Mouse (Mus musculus) layer of hippocampus, postnatal 14 days (tissue): ENCODE results near the gene Grin2a. TPM values are rescaled to one million over a fixed set of nuclear protein-coding genes. Genes with fewer than 3 reads are reported as not detected.

Experiments
- DNase-seq, 2 experiments: peaks; one replicate each; pipeline ENCODE4 v3.0.0; 2021 to 2022; ENCODE audit warnings: low spot score in 2 of 2, mixed read lengths in 1 of 2
- total RNA-seq, 2 experiments: library from RNA; stranded (reverse); gene quantifications; 2 replicates each; pipeline ENCODE4 v1.2.3; 2021

Gene Grin2a
- total RNA-seq, 2 experiments from 2014 or later = 273 to 305 TPM

DNA sequence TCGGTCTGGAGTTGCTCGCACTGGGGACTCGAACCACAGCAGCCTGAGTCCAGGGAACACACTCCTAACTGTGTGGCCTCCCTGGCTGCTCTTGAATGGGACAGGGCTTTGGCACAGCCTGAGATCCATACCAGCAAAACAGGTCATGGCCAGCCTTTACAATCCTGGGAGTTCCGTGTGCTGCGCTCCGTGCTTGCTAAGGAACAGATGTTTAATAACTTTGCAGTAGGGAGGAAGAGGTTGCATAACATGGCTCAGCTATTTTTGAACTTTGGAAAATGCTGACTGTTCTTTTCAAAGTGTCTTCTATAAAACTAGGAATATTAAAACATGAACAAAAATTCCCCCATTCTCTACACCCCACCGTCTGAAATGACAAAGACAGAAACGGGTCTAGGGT is 238.5 kb downstream of the Grin2a start:
- no peak for DNase-seq

DNA sequence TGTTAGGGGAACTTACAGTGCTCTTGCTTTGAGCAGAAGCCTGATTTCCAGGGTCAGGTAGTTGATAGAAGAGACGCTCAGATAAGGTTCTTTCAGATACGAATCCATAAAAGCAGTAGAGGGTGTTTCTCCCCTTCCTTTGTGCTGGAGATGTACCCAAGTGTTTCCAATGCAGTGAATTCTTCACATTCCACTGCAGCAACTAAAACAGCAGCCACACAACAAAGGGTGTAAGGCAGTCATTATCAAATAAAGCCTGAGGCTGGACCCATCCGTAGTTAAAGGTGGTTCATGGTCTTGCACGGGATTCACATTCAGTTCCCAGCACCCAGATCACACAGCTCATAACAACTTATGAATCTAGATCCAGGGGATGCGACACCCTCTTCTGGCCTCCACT is 241.3 kb downstream of the Grin2a start:
- DNase-seq = no peak

DNA sequence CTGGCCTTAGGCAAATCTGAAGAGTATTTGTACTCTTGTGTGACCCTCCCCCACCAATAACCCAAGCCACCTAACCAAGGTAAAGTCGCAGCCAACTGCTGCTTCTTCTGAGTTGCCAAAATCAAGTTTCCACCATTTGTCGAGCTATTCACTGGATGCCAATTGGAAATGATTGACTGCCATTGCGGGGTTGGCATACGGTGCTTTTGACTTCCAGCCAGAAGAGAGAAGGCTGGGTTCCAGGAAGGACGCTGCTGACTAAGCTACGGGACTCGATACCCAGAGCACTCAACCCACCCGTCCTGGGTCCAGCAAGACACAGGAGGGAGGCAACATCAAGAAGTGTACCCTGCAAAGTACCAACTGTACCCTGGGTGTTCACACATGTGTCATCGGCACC is 242.3 kb downstream of the Grin2a start:
- peak; percentile 74 to 86 for DNase-seq

DNA sequence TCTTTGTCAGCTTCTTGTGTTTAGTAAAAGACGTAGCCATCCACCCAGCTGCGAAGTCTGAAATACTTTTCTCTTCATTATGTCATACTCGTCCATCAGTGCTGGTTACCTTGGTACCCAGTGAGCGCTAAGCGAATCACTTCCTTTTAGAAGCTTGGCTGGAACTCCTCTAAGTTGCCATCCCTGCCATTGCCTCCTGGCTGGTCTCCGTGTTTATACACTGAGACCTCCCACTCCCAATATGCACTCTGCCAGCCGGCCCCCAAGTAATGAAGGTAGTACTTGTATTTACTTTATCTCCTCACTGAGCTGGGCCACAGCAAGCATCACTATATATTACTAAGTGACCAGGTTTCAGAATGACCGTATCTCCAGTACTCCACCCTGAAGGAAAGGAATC is 242.8 kb downstream of the Grin2a start:
- DNase-seq = peak; percentile 45

DNA sequence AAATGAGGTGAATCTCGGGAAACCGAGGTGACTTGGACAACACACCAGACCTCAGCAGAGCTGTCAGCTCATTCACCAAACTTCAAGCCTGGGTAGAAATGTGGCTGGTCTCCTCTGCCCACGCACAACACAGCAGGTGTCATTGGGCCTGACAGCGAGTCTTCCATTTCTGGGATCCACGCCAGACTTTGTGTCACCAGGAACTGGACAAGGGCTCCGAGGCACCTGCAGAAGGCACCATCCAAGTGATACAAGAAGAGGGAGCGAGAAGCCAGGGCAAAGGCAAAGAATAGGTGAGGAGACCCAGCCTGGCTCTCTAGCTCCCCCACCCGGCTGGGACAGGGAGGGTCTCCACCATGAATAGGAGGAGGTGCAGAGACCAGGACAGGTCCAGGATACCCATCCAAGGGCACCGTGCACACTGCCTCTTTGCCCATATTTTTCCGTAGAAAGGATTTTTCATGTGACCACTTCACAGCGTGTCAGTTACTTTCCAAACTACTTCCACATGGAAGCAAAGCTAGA is 244.3 kb downstream of the Grin2a start:
- no peak for DNase-seq

DNA sequence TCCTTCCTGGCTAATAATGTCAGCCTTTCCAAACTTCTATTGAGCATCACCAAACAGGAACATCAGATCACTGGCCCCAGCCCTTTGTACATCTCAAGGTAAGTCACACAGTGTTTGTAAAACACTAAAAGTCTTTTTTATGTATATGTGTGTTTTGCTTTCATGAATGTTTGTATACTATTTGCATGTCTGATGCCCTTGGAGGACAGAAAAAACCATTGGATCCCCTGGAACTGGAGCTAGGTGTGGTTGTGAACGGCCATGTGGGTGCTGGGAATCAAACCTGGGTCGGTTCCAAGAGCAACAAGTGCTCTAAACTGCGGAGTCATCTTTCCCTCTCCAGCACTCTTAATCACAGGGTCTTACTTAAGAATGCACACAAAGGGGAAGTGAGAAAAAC is 245.7 kb downstream of the Grin2a start:
- DNase-seq = no peak

DNA sequence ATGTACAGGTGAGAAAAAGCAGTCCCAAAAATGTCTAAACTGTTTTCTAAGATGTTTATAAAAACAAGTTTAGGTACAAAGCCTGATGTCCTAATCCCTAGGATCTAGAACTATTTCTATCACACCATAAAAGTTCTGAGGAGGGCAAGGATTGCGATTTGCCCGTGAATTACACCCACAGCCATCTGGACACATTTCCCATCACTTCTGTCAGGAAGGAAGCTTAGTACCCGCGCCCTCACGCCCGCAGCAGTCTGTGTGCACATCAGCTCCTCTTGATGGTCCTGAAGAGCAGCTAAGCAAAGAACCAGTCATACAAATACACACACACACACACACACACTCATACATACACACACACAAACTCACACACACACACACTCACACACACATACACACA is 252.9 kb downstream of the Grin2a start:
- DNase-seq = no peak

DNA sequence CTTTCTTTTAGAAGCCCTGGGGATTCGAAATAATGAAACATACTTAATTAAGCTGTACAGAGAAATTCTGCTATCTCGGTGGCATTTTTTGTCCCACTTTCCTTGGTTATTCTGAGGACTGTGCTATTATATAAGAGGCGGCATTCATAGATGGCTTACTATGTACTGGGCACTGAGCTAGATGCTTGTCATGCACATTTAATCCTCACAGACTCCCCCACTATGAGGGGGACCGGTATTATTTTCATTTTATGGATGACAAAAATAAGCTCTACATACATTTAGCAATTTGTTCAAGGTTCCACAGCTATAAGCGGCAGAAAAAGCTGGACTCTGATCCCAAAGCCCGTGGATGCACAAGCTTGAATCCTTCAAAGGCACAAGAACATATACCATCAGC is 256.7 kb downstream of the Grin2a start:
- no peak for DNase-seq

DNA sequence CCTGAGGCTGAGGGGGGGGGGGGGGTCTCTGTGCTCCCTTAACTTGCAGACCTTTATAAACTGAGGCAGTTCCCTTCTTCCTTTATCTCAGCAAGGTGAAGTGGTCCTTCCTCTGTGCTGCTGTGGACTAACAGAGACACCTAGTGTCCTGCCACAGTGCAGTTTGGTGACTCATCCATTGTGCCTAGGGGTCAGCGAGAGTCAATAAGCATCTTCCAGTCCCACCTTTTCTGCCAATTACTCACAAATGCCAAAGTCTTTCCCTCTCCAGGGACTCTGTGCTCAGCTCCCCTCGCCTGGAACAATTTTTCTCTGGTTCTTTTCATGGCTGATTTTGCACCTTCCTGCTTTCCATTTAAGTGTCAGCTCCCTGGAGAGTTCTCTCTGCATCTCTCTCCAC is 258.2 kb downstream of the Grin2a start:
- DNase-seq = no peak

DNA sequence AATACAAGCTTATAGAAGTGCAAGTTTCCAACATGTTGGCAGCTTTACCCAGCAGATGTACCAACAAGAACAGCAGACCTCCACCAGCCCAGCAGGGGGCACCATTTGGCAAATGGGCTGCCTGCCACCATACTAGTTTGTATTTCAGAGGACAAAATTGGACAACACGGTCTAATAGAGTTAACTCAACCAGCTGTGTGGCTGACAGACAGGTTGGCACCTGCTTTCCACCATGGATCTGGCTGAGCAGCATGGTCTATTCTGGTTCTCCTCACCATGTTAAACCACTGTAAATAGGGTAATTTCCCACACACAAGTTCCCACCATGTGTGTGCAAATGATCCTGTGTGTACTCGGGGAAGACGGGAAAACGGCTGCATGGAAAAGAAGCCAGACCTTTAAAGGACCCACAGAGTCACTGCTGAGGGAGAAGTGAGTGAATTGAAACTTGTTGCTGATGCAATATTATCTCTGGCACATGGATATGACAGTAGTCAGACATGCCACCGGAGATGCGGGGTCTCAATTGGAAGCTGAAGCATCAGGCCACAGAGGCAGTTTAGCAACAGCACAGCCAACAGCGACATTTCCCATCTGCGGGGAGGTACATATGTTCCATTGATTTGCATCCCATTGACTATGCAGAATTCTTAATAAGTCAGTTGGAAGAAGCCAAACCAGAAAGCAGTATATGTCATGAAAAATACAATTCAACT is 259.8 kb downstream of the Grin2a start:
- peak; percentile 58 to 78 for DNase-seq

DNA sequence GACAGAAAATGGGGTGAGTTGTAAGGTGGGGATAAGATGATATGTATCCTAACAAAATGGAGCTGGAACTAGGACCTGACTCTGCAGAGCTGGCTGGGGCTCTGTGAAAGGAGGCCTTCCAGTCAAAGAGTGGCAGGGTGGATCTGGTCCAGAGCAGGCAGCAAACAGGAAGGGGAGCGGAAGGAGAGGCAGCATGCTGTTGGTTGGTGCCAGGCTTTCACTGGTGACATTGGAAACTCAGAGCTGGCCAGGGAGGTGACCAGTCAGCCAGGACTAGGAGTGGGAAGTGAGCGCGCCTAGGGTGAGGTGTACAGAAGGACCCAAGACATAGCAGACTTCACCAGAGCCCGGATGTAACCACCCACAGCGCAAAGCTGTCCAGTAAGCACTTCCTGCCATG is 267.8 kb downstream of the Grin2a start:
- DNase-seq = no peak

DNA sequence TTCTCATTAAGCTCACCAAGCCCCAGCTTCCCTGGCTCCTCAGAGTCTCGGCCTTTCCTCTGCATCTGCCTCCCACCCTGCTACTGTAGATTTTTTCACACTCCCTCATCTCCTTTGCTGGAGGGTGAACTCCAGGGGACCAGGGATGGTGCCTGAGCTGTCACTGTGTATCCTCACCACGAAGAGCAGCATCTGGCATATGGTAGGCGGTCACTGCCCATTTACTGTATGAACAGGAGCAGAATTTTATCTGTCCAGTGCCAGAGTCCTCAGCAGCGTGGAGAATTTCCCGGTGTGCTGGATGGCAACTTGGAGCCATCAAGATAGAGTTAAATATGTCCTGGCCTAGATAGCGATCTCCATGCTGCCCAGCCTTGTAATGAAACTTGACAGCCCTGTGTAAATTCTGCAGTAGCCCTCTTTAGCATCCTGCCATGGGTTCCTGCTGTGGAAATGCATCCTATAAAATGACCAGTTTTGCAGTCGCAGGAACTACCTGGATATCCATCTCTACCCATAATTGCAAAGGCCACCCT is 269.7 kb downstream of the Grin2a start:
- DNase-seq = no peak

DNA sequence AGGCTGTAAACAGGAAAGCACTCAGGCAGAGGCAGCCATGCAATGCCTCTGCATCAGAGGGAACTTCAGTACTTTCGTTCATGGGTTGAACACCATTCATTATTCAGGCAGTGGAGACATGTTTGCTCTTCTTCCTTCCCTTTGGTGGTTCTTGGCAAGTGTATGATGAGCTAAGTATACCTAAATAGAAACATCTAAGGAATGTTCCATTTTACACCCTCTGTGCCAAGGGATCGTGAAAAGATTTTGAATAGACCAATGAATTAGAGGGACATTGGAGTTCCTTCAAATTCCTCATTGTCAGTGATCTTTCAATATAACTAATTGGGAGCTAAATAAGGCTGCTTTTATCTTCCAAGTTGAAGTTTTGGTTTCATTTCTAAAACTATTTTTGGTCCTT is 284.0 kb downstream of the Grin2a start:
- DNase-seq = no peak

DNA sequence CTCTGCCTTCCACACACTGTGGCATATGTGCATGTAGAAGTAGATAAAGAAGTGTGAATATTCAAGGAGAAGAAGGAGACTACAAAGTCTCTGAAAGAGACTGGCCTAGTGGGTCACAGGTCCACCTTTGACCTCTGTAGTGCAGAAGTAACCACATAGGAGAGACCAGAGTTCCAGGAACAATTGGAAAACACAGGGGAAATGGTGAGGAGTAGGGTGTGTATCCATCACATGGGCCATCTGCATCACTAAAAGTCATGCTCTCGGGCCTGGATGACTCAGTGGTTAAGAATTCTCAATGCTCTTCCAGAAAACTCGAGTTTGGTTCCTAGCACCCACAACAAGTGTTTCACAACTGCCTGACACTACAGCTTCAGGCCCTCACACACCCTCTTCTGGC is 285.4 kb downstream of the Grin2a start:
- DNase-seq = no peak

DNA sequence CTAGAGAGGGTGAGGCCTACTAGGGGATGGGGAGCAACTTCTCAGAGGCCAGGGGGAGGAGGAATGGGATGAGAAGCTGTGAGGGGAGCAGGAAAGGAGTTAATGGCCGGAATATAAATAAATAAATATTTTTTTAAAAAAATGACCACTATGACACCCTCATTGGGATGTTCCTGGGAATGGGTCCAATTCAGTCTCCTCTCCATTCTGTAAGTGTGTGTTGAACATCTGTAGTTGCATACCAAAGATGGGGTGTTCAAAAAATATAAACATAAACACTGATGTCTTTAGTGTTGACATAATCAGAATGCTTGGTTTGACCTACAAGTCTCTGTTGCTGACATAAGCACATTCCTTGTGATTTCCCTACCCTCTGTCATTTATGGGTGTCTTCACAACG is 298.2 kb downstream of the Grin2a start:
- no peak for DNase-seq

DNA sequence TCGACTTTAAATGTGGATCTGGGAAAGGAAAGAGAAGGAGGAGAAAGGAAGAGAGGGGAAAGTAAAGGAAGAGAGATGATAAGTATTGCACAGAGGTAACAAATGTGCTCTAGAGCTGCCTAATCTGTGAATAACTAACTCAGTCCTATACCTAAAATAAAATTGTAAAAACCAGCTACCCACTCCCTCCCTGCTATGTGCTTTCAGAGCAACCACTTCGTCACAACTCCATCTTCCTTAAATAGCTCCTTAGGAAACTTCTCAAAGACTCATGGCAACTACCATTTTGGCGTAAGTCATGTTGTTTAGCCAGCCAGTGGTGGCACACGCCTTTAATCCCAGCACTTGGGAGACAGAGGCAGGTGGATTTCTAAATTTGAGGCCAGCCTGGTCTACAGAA is 301.3 kb downstream of the Grin2a start:
- no peak for DNase-seq

DNA sequence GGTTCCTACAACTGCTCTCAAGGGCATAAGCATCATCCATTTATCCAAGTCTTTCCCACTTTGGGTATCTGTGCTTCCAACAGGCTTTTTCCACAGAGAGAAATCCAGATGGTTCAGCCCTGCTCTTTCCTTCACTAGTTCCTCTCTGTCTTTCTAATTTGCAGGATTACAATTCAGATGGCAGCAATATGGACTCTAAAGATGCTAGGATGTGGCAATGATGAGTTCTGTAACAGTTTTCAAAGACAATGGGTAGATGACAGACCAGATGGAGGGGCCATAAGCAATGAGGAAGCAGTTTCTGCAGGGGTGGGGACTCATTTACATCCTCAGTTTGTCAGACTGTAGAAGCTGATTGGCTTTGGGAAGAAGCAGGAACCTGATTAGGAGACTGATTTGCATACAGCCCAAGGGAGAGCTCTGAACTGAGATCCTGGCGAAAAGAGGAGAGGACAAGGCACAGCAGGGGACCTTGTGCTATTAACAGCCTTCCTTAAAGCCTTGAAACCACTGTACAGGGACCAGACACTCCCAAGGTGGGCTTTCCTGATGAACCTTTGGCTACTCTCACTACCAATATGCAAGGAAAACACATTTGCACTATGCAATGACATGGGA is 306.7 kb downstream of the Grin2a start:
- DNase-seq = peak in 1 of 2 experiments; percentile 74

DNA sequence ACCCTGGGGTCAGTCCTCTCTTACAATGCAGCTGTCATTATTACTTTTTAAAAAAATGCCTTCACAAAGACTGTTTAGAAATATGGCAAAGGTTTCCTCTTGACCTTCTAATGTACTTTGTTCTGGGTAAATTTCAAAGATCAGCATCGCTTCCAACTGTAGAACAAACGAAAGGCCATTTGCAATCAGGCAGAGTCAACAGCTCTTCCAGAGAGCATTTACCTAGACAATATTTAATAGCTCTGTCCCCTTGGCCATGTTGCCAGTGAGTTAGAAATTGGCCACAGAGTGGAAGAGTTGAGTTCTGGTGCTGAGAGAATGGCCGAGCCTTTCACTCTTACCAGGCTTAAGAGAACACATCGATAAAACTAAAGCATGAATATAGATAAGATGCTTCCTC is 314.8 kb downstream of the Grin2a start:
- DNase-seq = no peak

DNA sequence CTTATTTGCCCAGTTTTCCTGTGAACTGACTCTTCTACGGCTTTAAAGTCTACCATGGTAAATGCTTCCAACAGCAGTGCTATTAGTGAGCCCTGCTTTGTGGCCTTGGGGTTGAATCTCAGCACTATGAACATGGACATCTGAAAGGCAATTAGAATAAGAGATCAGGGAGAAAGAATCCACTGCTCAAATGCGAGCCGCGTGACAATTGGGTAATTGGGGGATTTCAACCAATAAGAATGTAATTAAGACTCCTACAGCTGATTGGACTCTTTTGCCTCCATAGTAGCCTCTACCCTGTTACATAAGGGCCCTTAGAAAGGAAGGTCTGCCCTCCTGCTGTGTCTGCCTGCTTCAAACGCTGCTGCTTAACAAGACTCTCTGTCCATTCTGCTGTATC is 315.4 kb downstream of the Grin2a start:
- no peak for DNase-seq

DNA sequence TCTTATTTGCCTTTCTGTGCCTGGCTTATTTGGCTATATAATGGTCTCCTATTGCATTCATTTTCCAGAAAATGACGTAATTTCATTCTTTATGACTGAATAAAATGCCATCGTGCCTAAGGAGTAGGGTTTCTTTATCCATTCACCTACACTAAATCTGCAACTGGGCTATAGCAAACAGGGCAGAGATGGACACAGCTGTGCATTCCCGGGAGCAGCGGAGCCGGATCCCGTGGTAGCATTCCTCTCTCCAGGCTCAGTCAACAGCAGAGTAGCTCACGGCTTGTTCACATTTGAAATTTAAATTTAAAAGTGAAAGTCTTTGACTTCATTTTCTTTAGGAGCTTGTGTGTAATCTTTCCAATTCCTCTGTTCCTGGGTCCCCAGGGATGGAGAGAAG is 316.6 kb downstream of the Grin2a start:
- no peak for DNase-seq

DNA sequence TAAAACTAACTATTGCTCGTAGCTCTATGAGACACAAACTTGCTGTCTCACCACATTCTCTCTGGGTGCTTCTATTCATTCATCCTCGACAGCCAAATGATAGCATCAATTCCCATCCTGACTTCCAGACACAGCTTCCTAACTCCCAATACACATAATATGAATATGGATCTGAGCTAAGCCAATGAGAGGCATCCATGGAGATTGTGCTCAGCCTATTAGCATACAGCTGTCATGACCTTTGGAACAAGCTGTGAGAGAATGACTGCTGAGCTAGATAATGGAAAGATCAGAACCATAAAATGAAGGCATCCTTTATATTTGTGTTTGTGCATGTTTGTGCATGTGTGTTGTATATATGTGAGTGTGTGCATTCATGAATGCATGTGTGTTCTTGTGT is 323.0 kb downstream of the Grin2a start:
- DNase-seq = no peak

DNA sequence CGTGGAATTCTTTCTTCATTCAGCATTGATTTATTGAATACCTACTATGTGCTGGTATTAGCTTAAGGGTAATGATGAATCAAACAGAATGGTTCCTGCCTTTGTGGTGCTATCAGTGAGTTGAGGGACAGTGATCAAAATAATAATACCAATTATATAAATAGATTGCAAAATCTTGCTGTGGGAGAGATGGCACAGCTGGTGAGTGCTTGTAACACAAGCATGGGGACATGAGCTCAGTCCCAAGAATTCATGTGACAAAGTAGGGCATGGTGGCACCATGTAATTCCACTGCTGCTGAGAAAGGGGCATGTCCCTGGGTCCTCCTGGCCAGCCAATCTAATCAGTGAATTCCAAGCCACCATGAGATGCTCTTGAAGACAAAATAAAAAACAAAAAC is 324.1 kb downstream of the Grin2a start:
- no peak for DNase-seq

DNA sequence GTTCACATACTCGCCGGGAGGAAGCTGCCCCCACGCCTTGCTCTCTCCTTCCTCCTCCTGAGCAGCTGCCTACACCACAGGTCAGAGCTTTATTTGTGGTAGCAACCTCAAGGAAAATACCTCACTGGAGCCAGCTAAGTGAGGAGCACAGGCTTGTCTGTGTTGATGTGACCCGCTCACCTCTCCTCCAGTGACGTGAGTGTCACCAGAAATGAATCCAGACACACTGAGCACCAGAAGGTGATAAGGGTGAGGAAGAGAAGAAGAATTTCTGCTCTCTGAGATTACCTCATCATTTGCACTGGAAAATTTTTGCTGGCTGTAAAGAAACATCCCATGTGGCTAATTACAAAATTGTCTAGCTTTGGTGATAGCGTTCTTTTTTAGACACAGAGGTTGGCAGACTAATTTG is 324.6 kb downstream of the Grin2a start:
- DNase-seq = peak in 1 of 2 experiments; percentile 52
